Mouse (Mus musculus): ENCODE measurements at regions not wholly inside any gene's neighbourhood (a gene's known extent, or its start where the extent isn't known, plus 50 kb on each side); places are given as distances from the start of the nearest gene placed in this dataset.

DNA sequence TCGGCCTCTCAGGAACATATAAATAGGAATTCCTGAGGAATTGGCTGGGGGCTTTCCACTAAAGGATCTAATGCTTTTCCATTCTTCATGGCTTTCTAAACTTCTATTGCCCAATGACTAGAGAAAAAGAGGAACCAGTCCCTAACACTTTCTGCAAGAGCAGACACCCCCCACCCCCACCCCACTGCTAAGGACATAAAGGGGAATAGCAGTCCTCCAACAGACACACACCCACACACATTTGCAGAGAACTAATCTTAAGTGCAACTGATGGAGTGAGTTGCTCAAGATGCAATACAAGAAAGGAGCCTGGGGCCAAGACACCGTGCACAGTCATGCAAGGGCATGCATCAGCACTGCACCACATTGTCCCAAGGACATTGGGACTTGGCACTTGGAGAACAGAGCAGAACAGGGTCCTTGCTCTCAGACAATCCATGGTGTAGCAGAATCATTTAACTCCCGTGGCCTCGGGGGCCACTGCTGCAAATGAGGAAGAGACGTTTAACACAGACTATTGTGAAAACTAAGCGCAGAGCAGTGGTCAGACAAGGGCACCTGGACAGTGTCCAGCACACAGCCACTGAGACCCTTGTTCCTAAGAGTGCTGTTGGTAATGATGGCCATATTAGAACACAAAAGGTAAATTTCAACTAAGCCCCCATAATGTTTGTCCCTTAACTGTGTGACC lies 161.1 kb downstream of the Xpnpep1 start:
- no peak for DNase-seq

DNA sequence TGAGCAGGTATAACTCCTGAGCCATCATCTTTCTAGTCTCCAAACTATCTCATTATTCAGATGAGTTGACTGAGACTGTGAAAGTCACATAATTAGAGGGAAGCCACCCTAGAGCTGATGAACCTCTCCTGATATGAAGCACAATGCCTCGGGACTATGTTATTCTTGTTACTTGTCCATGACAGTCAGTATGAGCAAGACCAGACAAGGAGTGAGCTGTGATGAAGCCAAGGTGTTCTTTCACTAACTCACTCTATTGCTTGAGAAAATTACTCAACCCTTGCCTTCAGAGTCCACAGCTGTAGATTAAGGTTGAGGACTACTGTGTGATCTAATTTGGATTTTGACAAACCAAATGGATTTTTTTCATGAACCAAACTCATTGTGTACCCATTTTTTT lies 173.4 kb downstream of the Xpnpep1 start:
- no peak for DNase-seq

DNA sequence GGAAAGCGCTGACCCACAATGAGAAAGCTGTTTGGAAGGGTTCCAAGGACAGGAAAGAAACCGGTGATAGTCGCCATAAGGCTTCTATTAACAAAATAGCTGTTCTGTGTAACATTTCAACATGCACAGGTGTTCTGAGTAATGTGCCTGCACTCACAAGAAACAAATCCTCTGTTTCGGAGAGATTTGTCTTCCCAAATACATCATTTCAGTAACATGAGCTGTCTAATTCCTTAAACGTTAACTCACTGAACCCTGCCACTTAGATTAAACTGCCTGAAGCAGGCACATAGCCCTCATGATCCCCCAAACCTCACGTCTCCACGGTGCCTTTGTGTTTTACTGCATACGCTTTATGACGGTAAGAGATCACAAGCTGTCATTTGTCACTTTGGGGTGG lies 178.4 kb downstream of the Xpnpep1 start:
- DNase-seq, result no peak

DNA sequence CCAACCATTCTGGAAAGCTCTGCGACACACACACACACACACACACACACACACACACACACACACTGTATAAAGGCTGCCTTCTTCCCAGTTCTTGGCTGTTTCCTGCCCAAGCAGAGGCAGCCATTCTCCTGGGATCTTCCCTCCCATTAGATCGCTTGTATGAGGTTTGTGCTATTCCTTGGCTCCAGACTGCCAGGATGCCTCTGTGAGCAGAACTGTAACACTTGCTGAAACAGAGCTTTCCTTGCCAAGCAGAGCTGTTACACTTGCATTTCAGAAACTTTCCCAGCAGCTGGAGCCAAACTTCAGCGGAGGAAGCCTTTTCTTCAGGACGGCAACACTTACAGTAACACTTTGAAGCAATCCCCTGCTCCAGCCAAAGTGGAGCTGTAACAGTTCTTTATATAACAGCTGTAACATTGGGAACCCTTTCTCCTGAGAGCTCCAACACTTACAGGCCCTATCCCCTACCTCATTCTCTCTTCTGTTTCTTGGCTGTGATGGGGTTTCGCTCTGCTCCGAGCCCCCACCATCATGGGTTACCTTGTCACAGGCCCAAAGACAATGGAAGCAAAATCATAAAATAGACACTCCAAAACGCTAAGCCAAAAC lies 185.8 kb downstream of the Xpnpep1 start:
- peak; percentile 3 for DNase-seq

DNA sequence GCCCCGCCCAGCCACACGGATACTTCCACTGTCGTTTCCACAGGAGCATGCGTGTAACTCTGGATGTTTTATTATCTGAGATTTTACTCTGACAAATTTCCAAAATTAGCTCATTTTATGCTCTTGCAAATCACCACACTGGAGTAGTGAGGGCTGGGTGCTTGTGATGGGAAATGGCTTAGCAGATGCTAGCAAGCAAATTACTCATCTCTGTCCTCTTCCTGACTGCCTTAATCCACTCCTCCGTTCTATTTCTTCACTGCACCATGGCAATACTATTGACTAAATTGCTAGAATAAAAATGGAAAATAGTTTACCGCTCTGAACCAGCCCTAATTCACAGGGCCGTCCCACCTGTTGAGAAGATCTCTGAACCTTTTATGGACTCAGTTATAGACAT lies 223.8 kb downstream of the Xpnpep1 start:
- no peak for DNase-seq

DNA sequence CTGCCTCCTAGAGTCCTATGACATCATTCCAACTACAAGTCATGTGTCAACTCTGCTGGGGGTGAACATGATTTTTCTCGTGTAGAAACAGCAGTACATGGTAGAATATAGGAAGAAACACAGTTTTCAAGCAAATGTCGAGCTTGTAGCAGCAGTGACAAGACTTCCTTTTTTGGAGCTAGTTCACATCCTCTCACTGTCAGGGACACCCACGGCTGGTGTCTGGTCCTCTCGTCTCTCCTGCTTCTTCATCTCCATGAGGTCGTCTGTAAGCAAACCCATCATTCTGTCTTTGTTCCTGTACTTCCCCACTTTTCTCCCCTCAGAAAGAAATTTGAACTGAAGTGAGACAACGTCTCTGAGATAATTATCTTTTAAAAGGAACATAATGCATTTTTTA lies 228.0 kb downstream of the Xpnpep1 start:
- DNase-seq, result no peak

DNA sequence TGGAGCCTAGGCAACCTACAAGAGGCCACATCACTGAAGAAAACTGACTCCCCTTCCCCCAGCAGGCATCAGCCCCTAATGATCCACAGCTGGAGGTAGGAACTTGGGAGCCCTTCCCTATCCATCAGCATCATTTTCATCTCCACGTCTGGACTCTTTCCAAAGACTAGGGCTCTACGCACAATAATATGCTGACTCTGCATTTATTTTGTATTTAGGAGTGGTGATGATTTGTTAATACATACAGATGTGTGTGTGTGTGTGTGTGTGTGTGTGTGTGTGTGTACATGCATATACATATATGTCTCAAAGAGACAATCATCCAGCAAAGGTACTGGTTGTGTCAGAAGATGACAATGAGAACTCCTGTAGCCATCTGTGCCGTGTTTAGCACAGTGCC lies 251.2 kb downstream of the Xpnpep1 start:
- no peak for DNase-seq

DNA sequence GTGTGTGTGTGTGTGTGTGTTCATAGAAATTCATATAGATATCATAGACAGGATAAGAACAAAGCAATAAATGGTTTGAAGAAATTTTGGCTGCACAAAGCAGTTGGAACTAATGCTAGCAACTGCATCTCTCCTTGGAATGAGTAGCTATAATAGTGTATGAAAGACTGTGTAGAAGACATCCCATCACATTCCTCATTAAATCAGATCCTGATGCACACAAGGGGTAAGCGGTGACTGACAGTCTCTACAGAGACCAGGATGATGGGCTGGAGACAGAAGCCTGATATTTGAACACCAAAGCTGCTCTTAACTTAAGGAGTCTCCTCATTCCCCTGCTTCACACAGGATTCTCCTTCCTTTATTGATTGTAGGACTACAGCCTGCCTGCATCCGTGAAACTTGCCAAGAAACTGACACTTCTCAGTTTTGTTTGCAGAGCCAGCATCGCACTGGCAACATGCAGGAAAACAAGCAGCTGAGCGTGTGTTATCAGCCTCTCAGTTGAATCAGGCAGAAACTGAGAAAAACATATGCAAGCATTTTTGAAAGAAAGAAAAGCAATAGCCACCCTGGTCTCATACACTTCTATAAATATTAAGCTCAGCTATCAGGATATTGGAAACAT lies 271.1 kb downstream of the Xpnpep1 start:
- DNase-seq, result no peak

DNA sequence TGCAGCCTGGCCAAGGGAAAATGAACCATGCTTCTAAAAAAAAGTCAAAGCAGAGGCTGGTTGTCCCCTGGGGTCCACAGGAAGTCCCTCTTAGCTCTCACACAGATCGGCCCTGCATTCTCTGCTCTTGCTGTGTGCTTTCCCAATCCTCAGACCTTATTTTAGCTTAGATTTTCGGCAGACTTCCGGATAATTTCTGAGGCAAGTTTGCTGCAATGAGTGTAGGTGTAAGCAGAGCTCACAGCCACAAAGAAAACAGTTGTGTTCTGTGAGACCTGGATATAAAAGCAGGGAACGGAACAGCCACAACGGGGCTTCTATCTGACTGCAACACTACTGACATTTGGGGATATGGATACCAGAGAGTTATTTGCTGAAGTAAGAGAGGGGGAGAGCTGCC lies 271.9 kb downstream of the Xpnpep1 start:
- no peak for DNase-seq

DNA sequence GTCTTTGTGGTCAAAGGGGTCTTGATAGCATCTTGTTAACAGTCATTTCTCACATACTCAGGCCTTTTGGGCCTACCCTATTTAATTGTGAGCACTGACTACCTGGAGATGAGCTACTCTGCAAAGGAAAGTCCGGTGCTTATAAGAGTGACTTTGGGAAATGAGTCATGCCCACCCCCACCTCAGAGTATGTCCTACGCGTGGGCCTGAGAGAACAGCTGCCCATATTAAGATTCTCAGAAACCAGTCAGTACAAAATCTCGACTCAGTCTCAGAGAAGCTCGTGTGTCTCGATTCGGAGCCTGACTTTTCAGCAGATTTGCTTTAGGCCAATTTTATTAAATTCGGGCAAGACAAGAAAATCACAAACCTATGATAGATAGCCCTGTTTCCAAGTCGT lies 301.1 kb downstream of the Xpnpep1 start:
- DNase-seq, result no peak

DNA sequence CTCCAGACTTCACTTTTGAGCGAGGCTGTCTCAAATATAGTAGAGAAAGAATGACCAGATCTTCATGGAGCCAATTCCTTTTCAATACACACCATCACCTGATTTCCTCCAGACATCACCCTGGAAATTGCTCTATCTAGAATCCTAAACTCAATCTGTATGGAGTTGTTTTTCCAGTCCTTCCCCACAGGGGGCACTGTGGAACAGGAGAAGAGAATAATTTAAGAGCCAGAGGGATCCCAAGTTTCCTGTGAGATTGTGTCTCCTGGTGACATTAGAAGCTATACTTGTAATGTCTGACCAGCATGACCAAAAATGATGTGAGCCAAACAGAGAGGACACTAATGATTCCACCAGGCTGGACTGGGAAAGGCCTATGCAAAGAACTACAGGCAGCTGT lies 318.2 kb downstream of the Xpnpep1 start:
- DNase-seq, result no peak

DNA sequence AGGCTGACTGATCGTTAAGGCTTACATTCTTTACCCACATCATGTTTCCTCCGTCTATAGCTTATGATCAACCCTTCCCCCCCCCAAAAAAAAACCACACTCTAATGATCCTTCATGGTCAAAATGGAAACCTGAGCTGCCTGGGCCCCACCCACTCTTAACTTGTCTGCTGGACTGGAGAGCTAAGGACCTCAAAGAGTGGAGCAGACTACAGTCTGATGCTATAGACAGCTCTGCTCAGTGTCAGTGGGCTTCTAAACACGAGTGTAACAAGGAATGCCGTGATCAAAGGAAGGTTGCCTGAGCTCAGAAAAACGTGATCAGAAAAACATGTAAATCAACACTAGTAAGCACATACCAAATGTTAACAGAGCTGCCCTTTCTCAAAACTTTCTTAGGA lies 324.7 kb downstream of the Xpnpep1 start:
- no peak for DNase-seq

DNA sequence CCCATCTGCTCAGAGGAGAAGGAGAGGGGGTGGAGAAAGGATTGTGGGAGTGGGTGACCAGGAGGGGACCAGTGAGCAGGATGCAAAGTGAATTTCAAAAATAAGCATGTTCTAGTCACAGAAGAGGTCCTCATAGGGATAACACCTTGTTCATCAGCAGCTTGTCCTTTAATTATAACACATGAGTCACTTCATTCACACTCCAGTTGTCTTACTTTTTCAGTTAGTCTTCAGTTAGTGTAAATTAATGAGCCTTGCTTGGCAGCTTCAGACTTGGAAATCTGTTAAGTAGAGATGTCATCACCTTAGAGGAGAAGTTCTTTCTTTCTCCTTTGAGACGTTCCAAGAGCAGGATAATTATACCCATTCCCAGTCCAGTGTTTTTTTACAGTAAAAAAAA lies 332.3 kb downstream of the Xpnpep1 start:
- DNase-seq, result no peak

DNA sequence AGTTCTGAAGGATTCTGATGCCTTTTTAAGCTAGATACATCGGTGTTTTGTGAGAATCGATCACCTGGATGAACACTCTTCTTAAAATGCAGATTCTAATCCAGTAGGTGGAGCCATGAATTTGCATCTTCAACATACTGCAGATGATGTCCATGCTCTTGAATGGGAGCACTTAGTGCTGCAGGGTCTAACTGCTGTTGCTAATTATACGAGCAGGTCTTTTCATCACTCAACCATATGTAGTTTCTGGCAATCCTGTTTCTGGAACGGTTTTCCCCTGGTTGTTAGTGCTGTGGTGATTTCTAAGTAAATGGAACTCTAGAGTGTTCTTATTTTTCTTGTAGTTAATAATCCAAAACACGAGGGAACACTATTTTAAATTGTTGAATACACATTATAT lies 379.0 kb downstream of the Xpnpep1 start:
- DNase-seq, result no peak

DNA sequence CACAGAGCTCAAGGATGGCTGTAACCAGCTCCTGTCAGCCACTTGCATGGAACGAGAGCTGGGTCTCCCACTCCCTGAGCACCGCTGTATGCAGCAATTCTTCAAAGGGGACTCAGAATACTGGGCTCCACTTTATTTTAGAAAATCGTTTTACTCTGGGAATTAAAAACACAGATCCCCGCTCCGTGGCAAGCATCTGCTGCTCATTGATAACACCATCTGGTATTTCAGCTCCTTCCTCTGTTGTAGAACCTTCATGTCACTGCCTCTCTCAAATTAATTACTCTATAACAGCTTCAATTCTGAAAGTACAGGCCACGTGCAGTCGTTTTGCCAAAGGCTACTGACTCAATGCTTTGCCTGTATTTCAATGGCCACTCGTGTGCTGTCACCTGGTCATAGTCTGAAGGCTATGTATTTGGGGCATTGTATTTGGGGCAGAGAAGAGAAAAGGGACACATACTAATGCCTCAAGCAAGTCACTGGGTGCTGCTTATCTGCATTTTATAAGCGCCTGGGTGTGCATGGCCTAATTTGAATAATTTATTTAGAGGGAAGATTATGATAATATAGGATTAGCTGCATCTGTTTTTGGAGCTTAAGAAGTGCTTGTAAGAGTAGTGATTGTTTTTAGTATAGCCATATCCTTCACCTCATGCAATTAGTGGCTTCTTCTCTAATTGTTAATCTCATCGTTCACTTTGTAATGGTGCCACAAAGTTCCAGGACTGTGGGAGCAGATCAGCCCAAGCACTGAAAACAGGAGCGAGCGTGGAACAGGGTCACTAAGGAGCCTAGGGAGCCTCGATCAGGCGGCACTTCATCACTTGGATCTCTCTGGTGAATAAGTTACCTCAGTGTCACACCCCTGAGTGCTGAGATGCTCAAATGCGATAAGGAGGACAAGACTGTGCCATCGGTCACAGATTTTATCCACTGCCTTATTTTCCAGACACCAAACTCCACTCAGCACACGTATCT lies 383.3 kb downstream of the Ins1 start:
- DNase-seq, result no peak

DNA sequence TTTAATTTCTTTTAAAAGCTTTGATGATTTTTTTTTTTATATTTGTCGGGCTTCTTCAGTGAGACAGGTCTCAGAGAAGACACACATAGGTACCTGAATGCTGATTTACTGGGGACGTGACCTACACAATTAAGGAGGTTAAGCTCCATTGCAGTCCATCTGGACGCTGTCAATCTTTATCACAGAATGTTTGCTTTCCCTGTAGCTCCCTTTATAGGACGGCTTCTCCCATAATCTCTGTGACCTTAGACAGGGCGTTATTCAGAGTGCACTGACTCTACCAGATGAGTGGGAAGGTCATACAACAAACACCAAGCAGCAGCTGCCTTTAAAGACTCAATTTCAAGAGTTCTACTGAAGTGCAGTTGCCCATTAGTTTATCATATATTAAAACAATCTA lies 376.1 kb downstream of the Ins1 start:
- DNase-seq, result no peak

DNA sequence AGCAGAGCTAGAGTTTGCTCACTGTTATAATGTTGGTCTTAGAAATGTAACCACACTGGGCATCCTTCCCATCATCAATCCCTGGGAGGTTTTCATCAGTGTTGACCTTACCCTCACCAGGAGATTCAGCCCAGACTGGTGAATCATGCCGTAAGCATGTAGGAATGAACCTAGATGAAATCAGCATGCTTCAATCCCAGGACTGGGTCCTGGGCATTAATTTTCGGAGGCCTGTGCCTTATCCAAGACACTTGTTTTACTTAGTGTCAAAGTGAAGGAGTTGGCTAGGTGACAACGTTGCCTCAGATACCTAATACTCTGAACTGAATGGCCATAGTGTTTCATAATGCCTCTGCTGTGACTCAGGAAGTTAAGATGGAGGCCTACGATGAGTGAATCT lies 368.4 kb downstream of the Ins1 start:
- DNase-seq, result no peak

DNA sequence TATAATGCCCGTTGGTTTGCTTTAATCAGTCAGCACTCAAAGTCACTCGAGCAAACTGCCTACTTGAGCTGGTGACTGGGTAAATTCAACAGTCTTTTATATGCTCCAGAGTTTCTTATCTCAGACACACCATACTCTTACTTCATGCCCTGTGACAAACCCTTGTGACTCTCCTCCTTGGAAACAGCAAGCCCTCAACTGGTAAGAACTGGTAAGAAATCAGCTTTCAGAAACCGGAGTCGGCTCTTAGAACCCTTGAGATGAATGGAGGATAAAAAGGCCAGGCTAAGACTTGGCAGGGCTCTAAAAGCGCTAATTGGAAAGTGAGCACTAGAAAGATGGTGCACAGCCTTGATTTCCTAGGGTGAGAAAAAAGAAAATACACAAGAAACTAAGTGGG lies 360.2 kb downstream of the Ins1 start:
- no peak for DNase-seq

DNA sequence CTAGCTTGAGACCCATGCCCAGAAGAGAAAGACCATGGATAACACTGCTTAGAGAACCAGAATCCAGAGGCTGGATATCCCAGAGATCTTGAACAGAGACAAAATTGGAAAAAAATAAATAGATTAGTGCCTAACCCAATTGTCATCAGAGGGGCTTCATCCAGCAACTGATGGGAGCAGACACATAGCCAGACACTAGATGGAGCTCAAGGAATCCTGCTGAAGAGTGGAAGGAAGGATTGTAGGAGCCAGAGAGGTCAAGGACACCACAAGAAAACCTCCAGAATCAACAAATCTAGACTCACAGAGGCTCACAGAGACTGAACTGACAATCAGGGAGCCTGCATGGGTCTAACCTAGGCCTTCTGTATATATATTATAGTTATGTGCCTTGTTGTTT lies 359.4 kb downstream of the Ins1 start:
- no peak for DNase-seq

DNA sequence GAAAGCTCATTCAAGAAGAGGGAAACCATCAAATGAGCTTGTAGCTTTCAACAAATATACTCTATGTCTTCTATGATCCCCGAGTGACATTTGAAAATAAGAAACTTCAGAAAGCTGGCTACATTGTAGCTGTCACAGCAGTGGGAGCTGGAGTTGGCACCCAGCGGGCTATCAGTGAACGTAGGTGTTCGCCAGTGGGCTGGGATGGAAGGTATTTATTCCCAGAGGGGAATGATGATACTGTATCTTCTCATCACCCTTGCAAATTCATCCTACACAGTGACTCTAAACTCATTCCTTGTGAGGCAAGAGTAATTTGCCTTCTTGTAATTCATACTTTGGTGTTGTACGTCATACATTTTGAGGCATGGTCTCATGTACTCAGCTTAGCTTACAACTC lies 349.3 kb downstream of the Ins1 start:
- no peak for DNase-seq

DNA sequence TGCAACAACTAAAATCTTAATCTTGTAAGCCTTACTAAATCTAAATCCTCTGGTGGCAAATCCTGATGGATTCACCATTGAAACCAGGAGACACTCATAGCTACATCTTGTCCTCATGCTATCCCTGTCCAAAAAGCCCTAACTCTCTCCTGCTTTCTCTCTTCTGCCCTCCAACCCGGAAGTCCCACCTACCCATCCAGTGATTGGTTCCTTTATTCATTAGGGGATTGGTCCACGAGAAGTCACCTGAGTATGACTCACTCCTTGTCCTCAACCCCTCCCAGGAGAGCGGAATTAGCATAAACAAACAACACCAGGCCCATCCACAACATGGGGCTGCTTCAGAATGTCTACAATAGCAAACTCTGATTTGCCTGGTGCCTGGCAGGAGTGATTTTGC lies 342.8 kb downstream of the Ins1 start:
- DNase-seq, result no peak

DNA sequence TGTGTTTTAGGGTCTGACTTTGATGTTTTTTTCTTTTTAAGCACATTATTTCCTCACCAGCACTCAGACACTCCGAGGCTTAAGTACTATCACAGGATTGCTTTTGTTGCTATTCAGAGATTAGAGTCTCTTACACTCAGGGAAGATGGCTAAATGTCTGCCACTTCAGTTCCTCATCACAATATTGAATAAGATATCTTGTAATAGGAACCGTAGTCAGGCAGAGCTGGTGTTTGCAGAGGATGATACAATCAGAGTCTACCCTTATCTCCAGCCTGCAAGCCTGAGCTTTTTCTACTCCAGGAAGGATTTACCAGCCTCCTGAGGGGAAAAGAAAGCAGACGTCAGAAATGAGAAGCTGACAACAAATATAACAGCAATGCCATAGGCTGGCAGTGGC lies 336.3 kb downstream of the Ins1 start:
- DNase-seq, result no peak

DNA sequence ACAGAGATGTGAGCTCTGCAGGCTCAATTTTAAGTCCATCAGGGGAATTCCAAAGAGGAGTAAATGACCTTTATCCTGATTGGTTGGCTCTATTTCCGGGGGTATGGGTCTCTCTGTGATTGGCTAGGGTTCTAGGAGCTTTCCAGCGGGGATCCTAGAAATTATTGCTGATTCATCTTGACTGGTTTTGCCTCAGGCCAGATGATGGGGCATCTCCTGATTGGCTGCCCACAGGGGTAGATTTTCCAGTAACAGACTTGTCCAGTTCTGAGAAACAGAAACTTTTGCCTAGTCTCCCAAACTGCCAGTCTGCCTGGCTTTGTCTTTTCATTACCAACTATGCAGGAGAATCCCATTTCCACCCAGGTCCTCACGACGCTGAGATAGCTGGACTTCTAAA lies 301.3 kb downstream of the Ins1 start:
- DNase-seq, result no peak

All from adrenal gland, adult 2 months (tissue).